Mouse (Mus musculus) megakaryocyte, embryonic 14.5 days (primary cell): ENCODE data around the gene Itln1.

Experiments used
- FLI1 ChIP-seq: IDR thresholded peaks from 2 replicates; pipeline ENCODE4 v1.6.1; 2012; ENCODE audit warnings: low read length, inconsistent platforms, mixed read lengths
- GATA1 ChIP-seq: IDR thresholded peaks from 3 replicates; pipeline ENCODE4 v1.6.1; 2012; ENCODE audit warnings: mixed read lengths, low read length, inconsistent platforms, borderline replicate concordance

DNA sequence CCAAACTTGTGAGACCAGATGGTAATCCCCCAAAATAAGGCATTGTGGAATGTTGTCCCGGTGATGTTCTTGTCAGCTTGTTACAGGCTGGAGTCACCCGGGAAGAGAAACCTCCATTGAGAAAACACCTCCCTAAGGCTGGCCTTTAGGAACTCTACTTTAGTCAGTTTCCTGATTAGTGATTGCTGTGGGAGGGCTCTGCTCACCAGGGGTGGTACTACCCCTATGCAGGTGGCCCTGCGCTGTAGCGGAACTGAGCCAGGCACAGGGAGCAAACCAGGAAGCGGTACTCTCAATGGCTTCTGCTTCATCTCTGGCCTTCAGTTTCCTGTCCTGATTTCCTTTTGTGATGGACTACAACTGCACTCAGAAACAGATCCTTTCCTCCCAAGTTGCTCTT lies 35.2 kb downstream of the Itln1 start:
- TF ChIP-seq GATA1: no peak
- TF ChIP-seq FLI1: no peak
